Mouse (Mus musculus): ENCODE results near the gene Atg7. TPM values are rescaled to one million over a fixed set of nuclear protein-coding genes. Genes with fewer than 3 reads are reported as not detected.
A peak's percentile ranks its signal among the peaks of the same experiment; 100 is the strongest.

Gene Atg7
- polyA plus RNA-seq, 1 experiment from 2014 or later, result 14.0 TPM

DNA sequence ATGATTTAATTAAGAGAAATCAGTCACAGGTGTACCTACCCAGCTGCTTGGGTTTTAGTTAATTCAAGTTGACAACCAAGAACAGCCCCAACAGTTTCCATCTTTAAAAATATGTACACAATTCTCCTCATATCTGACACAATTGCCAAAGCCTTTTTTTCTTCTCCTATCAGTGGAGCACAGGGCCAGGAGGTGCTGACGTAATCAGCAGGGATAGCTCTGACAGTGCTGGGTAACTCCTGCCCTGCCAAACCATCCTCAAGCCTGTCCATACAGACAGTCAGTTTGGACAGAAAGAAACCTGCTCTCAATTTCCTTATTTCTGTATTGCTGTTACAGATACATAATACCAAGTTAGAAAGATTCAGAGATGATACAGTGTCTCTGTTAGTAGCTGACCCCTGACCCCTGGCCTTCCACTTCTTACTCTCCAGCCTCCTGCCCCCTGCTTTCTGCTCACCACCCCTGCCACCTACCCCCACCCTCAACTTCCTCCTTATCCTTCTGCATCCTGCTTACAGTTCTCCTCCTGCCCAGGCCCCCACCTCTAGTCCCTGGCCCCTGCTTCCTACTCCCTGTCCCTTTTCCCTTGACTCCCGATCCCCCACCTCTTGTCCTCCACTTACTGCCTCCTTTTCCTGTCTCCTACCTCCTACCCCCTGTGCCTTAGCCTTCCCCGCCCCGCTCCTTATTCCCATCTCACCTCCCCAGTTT is 16.5 kb downstream of the Atg7 start:
- whole genome bisulfite sequencing, result 52% methylated on average over 4 of the region's 4 CpGs
- H3K27ac ChIP-seq (replicated peaks), result no peak overlapping the region
- no peak overlapping the region for H3K4me2 ChIP-seq (replicated peaks; ENCODE audit: low read depth)
- ATAC-seq (ENCODE audit: low FRiP score, low TSS enrichment) (no peak), DNase-seq (ENCODE audit: low spot score) (no peak)
- H3K9ac ChIP-seq (ENCODE audit: low read length), result no peak overlapping the region
- TF ChIP-seq EP300 (optimal IDR thresholded peaks at IDR 0.05) (no peak), CTCF (IDR thresholded peaks at IDR 0.05; ENCODE audit: low read depth) (no peak)
- no peaks in the 10 kb centered on the region for H3K9me3 ChIP-seq (ENCODE audit: control insufficient read depth, low read length)
- H3K4me3 ChIP-seq (ENCODE audit: low read depth, low read length), result no peak overlapping the region
- no peaks in the 10 kb centered on the region for H3K36me3 ChIP-seq (ENCODE audit: control insufficient read depth, insufficient read depth, low read length)
- H3K4me1 ChIP-seq (replicated peaks; ENCODE audit: control insufficient read depth, insufficient read depth), result no peaks in the 10 kb centered on the region
- no peaks in the 10 kb centered on the region for H3K27me3 ChIP-seq (ENCODE audit: control insufficient read depth, insufficient read depth, low read length)

GRCm38 (mm10) chr6:114659992-114660800 is 17.3 kb downstream of the Atg7 start:
- no peak overlapping the region for H3K9ac ChIP-seq (ENCODE audit: low read length)
- no peak overlapping the region for H3K27ac ChIP-seq (replicated peaks)
- TF ChIP-seq CTCF (IDR thresholded peaks at IDR 0.05; ENCODE audit: low read depth) (no peak), EP300 (optimal IDR thresholded peaks at IDR 0.05) (no peak)
- H3K9me3 ChIP-seq (ENCODE audit: control insufficient read depth, low read length), result no peaks in the 10 kb centered on the region
- no peaks in the 10 kb centered on the region for H3K27me3 ChIP-seq (ENCODE audit: control insufficient read depth, insufficient read depth, low read length)
- no peak overlapping the region for H3K4me3 ChIP-seq (ENCODE audit: low read depth, low read length)
- 34% methylated on average over 5 of the region's 5 CpGs for WGBS
- 0 out of 2 replicates have a peak, but pooled peaks have one; percentile 40 for ATAC-seq (ENCODE audit: low FRiP score, low TSS enrichment)
- DNase-seq (ENCODE audit: low spot score), result no peak
- H3K4me2 ChIP-seq (replicated peaks; ENCODE audit: low read depth), result no peak overlapping the region
- H3K36me3 ChIP-seq (ENCODE audit: control insufficient read depth, insufficient read depth, low read length), result no peaks in the 10 kb centered on the region
- H3K4me1 ChIP-seq (replicated peaks; ENCODE audit: control insufficient read depth, insufficient read depth), result no peaks in the 10 kb centered on the region

GRCm38 (mm10) chr6:114663707-114664106 is 20.8 kb downstream of the Atg7 start:
- TF ChIP-seq CTCF (IDR thresholded peaks at IDR 0.05; ENCODE audit: low read depth) (no peak), EP300 (optimal IDR thresholded peaks at IDR 0.05) (no peak)
- H3K36me3 ChIP-seq (ENCODE audit: control insufficient read depth, insufficient read depth, low read length), result no peaks in the 10 kb centered on the region
- H3K4me2 ChIP-seq (replicated peaks; ENCODE audit: low read depth), result no peak overlapping the region
- 48% methylated on average over 2 of the region's 2 CpGs for WGBS
- DNase-seq (ENCODE audit: low spot score), result no peak
- no peaks in the 10 kb centered on the region for H3K27me3 ChIP-seq (ENCODE audit: control insufficient read depth, insufficient read depth, low read length)
- H3K4me1 ChIP-seq (replicated peaks; ENCODE audit: control insufficient read depth, insufficient read depth), result no peaks in the 10 kb centered on the region
- H3K9me3 ChIP-seq (ENCODE audit: control insufficient read depth, low read length), result no peaks in the 10 kb centered on the region
- ATAC-seq (ENCODE audit: low FRiP score, low TSS enrichment), result no peak
- H3K4me3 ChIP-seq (ENCODE audit: low read depth, low read length), result no peak overlapping the region
- H3K9ac ChIP-seq (ENCODE audit: low read length), result no peak overlapping the region
- peak overlapping the region; percentile 56; the same call in 1 of the 2 replicates for H3K27ac ChIP-seq (replicated peaks)

GRCm38 (mm10) chr6:114664716-114665115 is 21.8 kb downstream of the Atg7 start:
- Histone ChIP-seq H3K9ac (ENCODE audit: low read length) (no peak overlapping the region), H3K4me2 (replicated peaks; ENCODE audit: low read depth) (no peak overlapping the region), H3K9me3 (ENCODE audit: control insufficient read depth, low read length) (no peaks in the 10 kb centered on the region), H3K36me3 (ENCODE audit: control insufficient read depth, insufficient read depth, low read length) (no peaks in the 10 kb centered on the region), H3K27ac (replicated peaks) (no peak overlapping the region), H3K27me3 (ENCODE audit: control insufficient read depth, insufficient read depth, low read length) (no peaks in the 10 kb centered on the region), H3K4me3 (ENCODE audit: low read depth, low read length) (no peak overlapping the region), H3K4me1 (replicated peaks; ENCODE audit: control insufficient read depth, insufficient read depth) (no peaks in the 10 kb centered on the region)
- TF ChIP-seq CTCF (IDR thresholded peaks at IDR 0.05; ENCODE audit: low read depth), result no peak
- no peak for TF ChIP-seq EP300 (optimal IDR thresholded peaks at IDR 0.05)
- WGBS, result 76% methylated on average over 2 of the region's 2 CpGs
- ATAC-seq (ENCODE audit: low FRiP score, low TSS enrichment) (no peak), DNase-seq (ENCODE audit: low spot score) (no peak)

DNA sequence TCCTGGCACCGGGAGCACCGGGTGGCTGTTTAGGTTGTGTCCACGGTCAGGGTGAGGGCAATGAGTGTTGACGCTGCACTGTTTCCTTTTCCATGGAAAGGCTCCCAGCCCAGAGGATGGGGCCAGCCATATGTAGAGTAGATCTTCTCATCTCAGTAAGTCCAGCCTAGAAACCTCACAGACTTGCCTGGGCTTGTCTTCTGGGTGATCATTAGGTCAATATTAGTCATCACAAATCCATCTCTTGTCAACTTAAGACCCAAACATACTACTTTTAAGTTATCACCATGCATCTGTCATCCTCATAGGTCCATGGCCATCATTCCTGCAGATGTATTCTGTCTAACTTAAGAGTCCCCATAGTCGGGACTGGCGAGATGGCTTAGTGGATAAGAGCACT is 24.6 kb downstream of the Atg7 start:
- no peak for TF ChIP-seq EP300 (optimal IDR thresholded peaks at IDR 0.05)
- TF ChIP-seq CTCF (IDR thresholded peaks at IDR 0.05; ENCODE audit: low read depth), result no peak
- ATAC-seq (ENCODE audit: low FRiP score, low TSS enrichment) (no peak), DNase-seq (ENCODE audit: low spot score) (no peak)
- Histone ChIP-seq H3K27me3 (ENCODE audit: control insufficient read depth, insufficient read depth, low read length) (no peaks in the 10 kb centered on the region), H3K36me3 (ENCODE audit: control insufficient read depth, insufficient read depth, low read length) (no peaks in the 10 kb centered on the region), H3K27ac (replicated peaks) (no peak overlapping the region), H3K4me1 (replicated peaks; ENCODE audit: control insufficient read depth, insufficient read depth) (no peaks in the 10 kb centered on the region), H3K4me3 (ENCODE audit: low read depth, low read length) (no peak overlapping the region), H3K9me3 (ENCODE audit: control insufficient read depth, low read length) (no peaks in the 10 kb centered on the region), H3K9ac (ENCODE audit: low read length) (no peak overlapping the region), H3K4me2 (replicated peaks; ENCODE audit: low read depth) (no peak overlapping the region)
- 86% methylated on average over 6 of the region's 6 CpGs for WGBS

- Histone ChIP-seq H3K27me3 (ENCODE audit: control insufficient read depth, insufficient read depth, low read length) (no peaks in the 10 kb centered on the region), H3K9me3 (ENCODE audit: control insufficient read depth, low read length) (no peaks in the 10 kb centered on the region), H3K27ac (replicated peaks) (no peak overlapping the region), H3K4me2 (replicated peaks; ENCODE audit: low read depth) (no peak overlapping the region), H3K36me3 (ENCODE audit: control insufficient read depth, insufficient read depth, low read length) (no peaks in the 10 kb centered on the region), H3K4me3 (ENCODE audit: low read depth, low read length) (no peak overlapping the region), H3K4me1 (replicated peaks; ENCODE audit: control insufficient read depth, insufficient read depth) (no peaks in the 10 kb centered on the region), H3K9ac (ENCODE audit: low read length) (no peak overlapping the region)
- TF ChIP-seq EP300 (optimal IDR thresholded peaks at IDR 0.05), result no peak
- TF ChIP-seq CTCF (IDR thresholded peaks at IDR 0.05; ENCODE audit: low read depth), result peak; percentile 15; the same call in 1 of the 2 replicates
- ATAC-seq (ENCODE audit: low FRiP score, low TSS enrichment) (no peak), DNase-seq (ENCODE audit: low spot score) (no peak)
Observed at GRCm38 (mm10) chr6:114674771-114675170, 31.9 kb downstream of the Atg7 start.

Data from stomach, postnatal 0 days (tissue).